Mouse (Mus musculus): Measurements from ENCODE around the gene Slc7a11.

DNA sequence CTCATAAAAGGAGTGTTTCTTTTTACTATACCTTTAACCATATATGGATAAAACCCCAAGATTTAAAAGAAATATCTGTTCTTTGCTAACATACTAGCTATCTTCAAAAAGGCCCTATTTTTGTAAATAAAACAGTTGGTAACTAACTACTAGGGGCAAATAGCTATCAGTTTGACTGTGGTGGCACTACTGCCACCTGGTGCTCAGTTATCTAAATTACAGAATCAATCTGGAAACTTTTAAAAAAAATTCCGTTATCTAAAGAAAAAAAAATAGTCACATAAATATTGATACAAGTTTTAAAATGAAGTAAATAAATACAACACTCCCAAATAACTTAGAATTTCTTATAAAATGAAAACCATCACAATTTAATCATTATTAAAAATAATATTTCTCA, 322.4 kb downstream of the Slc7a11 start:
- TF ChIP-seq EP300 (IDR thresholded peaks at IDR 0.05) (no peak), CTCF (IDR thresholded peaks at IDR 0.05) (peak; percentile 40)
